Mouse (Mus musculus) C2C12 (cell line): ENCODE measurements around the gene Tomt. TPM values are rescaled to one million over a fixed set of nuclear protein-coding genes. Genes with fewer than 3 reads are reported as not detected.
A peak's percentile ranks its signal among the peaks of the same experiment; 100 is the strongest.

Source experiments
- H3K27me3 ChIP-seq: one replicate; pipeline ENCODE4 v1.6.1; 2011; ENCODE audit not compliant: control insufficient read depth, insufficient read depth, insufficient read length
- H3K36me3 ChIP-seq: one replicate; pipeline ENCODE4 v1.6.1; 2011; ENCODE audit not compliant: control insufficient read depth, insufficient read depth
- H3K4me3 ChIP-seq: one replicate; pipeline ENCODE4 v1.5.1; 2011; ENCODE audit warnings: mild to moderate bottlenecking, control low read depth; ENCODE audit not compliant: poor library complexity, insufficient read depth, severe bottlenecking
- H3K79me2 ChIP-seq: one replicate; pipeline ENCODE4 v1.6.1; 2011; ENCODE audit not compliant: control insufficient read depth, insufficient read depth
- H3K79me3 ChIP-seq: one replicate; pipeline ENCODE4 v1.6.1; 2011; ENCODE audit warnings: low read depth, control low read depth
- H3ac ChIP-seq: one replicate; pipeline ENCODE3; 2011; ENCODE audit warnings: low read depth; ENCODE audit not compliant: control insufficient read depth, insufficient read length
- CEBPB ChIP-seq: IDR thresholded peaks from one replicate; pipeline ENCODE4 v1.6.1; 2011; ENCODE audit warnings: low read depth, mild to moderate bottlenecking, control low read depth, moderate library complexity
- CTCF ChIP-seq: IDR thresholded peaks from one replicate; pipeline ENCODE4 v1.5.1; 2011; ENCODE audit not compliant: control insufficient read depth, insufficient read depth, insufficient read length
- FOSL1 ChIP-seq: IDR thresholded peaks from one replicate; pipeline ENCODE4 v1.8.0; 2011; ENCODE audit warnings: mild to moderate bottlenecking, low read length; ENCODE audit not compliant: poor library complexity, insufficient read depth, severe bottlenecking
- MAX ChIP-seq: IDR thresholded peaks from one replicate; pipeline ENCODE4 v1.6.1; 2011; ENCODE audit warnings: mild to moderate bottlenecking, control low read depth
- MYOD1 ChIP-seq: IDR thresholded peaks from one replicate; pipeline ENCODE4 v1.6.1; 2011; ENCODE audit warnings: low read depth; ENCODE audit not compliant: control insufficient read depth, insufficient read length
- MYOG ChIP-seq: IDR thresholded peaks from one replicate; pipeline ENCODE4 v1.6.1; 2011; ENCODE audit not compliant: control insufficient read depth, insufficient read length; ENCODE audit errors: extremely low read depth
- USF1 ChIP-seq: IDR thresholded peaks from one replicate; pipeline ENCODE4 v1.6.1; 2011; ENCODE audit warnings: low read depth, mild to moderate bottlenecking, control low read depth, moderate library complexity
- polyA plus RNA-seq: library from polyadenylated mRNA; unstranded; fragments of >200 nt; fragmentation: generic; extraction: Trizol; gene quantifications from one replicate; pipeline ENCODE4 v1.2.1, GENCODE M21; 2012; ENCODE audit warnings: missing spikeins

Tomt gene
- polyA plus RNA-seq, 1 experiment: 0.12 TPM

DNA sequence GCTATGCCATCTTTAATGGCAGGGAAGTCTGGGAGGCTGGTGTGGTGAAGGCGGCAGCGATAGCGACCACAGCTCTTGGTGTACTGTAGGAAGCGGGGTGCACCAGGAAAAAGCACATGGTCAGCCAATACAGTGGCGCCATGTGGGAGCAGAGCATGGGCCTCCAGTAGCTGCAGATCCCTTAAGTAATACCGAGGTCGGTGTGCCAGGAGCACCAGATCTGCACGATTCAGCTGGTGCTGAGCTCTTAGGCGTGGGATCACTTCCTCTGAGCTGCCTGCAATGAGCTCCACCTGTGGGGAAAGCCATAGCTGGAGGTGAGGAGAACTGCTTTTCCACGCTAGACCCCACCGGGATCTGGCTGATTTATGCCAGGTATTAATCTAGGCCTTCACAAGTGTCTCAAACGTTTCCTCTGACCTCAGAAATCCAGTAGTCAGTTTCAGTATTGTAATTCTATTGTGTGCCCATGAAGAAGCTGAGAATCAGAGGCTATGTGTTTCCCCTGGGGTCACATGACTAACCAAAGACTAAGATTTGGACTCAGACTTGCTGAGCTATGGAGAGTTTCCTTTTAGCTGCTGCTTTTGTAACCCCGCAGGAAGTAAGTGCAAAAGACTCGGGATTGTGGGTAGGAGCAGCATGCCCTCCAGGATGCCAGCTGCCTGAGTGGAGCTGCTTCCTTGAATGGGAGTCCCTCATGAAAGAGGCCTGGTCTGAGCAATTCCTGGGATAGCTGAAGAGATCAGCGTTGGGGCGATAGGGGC is 5.6 kb downstream of the Tomt start:
- Histone ChIP-seq H3ac (no peak overlapping the region), H3K79me2 (no peaks in the 10 kb centered on the region), H3K4me3 (no peak overlapping the region), H3K36me3 (no peaks in the 10 kb centered on the region), H3K79me3 (no peaks in the 10 kb centered on the region), H3K27me3 (no peaks in the 10 kb centered on the region)
- TF ChIP-seq MAX: no peak
- no peak for TF ChIP-seq MYOD1
- no peak for TF ChIP-seq USF1
- no peak for TF ChIP-seq FOSL1
- TF ChIP-seq CEBPB: no peak
- TF ChIP-seq MYOG: no peak
- no peak for TF ChIP-seq CTCF

DNA sequence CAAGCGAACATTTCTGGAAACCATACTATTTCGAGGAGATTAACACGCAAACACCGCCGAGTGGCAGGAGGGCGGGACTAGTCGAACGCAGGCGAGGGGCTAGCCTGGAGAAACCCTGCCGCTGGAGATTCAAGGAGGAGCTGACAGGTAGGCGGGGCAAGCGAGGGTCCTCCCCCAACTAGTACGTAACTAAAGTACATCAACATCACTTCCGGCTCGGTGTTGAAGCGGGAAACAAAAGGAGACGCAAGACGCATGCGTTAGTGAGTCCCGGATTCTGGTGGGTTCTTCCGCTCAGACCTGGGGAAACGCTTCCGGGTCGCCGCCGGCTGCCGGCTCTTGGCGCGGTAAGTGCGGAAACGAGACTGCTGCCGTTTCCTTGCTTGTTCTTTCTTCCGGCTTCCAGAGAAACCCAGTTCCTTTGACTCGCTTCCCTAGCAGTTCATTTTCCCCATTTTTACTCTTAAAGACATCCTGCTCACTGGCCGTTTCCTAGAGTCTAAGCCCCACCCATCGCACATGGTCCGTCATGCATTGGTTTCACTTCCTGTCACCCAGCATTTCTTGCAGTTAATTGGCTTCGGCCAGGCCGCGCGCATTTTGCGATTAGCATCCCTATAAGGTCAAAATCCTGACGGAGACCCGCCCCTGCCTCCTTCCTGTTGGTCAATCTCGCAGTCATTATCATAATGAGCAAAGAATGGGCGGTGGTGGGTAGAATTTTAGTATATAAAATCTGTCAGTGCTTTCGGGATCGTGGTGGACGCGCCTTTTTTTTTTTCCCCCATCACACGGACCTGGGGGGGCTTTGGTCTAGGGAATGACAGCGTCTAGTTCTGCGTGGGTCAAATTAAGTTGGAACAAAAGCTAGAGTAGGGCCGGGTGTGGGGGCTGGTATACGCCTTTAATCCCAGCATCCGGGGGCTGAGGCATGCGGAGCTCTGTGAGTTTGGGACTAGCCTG is 9.8 kb downstream of the Tomt start:
- H3K36me3 ChIP-seq: no peaks in the 10 kb centered on the region
- no peaks in the 10 kb centered on the region for H3K79me2 ChIP-seq
- TF ChIP-seq FOSL1 (no peak), MAX (peak; percentile 95), MYOD1 (no peak), MYOG (no peak), CEBPB (no peak), CTCF (no peak), USF1 (peak; percentile 37)
- H3K79me3 ChIP-seq: no peaks in the 10 kb centered on the region
- H3K27me3 ChIP-seq: no peaks in the 10 kb centered on the region
- H3K4me3 ChIP-seq: peak overlapping the region; percentile 38
- peak overlapping the region; percentile 87 for H3ac ChIP-seq

DNA sequence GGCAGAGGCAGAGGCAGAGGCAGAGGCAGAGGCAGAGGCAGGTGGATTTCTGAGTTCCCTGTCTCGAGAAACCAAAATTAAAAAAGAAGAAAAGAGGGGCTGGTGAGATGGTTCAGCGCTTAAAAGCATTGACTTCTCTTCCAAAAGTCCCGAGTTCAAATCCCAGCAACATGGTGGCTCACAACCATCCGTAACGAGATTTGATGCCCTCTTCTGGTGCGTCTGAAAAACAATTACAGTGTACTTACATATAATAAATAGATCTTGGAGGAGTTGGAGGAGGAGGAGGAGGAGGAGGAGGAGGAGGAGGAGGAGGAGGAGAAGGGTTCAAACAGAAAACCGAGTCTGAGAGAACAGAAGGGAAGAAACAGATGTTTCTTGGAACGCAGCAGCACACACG is 10.5 kb downstream of the Tomt start:
- H3K4me3 ChIP-seq: peak overlapping the region; percentile 38

DNA sequence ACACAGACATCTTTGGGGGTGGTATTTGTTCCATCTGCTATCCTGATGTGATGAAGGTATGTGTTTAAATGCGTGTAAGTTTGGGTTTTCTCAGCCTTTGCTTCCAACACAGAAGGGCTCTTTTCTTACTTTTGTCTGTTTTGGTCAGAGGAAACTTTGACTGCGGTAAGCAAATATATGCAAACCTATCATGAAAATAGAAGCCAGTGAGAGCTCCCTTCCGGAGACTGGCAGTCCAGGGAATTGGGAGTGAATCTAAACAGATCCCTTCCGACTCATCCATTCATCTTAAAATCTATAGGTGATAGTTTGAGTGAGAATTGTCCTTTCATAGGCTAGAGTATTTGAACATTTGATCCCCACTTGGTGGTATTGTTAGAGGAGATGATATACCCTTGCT is 17.7 kb downstream of the Tomt start:
- Histone ChIP-seq H3K36me3 (no peaks in the 10 kb centered on the region), H3K79me3 (no peaks in the 10 kb centered on the region), H3K4me3 (no peak overlapping the region), H3ac (no peak overlapping the region), H3K79me2 (no peaks in the 10 kb centered on the region), H3K27me3 (no peaks in the 10 kb centered on the region)
- TF ChIP-seq USF1 (no peak), MYOG (no peak), MYOD1 (no peak), MAX (no peak), CTCF (no peak), CEBPB (no peak), FOSL1 (no peak)

More for the DNA sequence above, 10.5 kb downstream of the Tomt start:
- H3K79me3 ChIP-seq: no peaks in the 10 kb centered on the region
- H3K79me2 ChIP-seq: no peaks in the 10 kb centered on the region
- TF ChIP-seq CTCF (no peak), MYOG (no peak), MYOD1 (no peak), USF1 (no peak), CEBPB (no peak), MAX (no peak), FOSL1 (no peak)
- H3K36me3 ChIP-seq: no peaks in the 10 kb centered on the region
- no peaks in the 10 kb centered on the region for H3K27me3 ChIP-seq
- peak overlapping the region; percentile 55 for H3ac ChIP-seq

DNA sequence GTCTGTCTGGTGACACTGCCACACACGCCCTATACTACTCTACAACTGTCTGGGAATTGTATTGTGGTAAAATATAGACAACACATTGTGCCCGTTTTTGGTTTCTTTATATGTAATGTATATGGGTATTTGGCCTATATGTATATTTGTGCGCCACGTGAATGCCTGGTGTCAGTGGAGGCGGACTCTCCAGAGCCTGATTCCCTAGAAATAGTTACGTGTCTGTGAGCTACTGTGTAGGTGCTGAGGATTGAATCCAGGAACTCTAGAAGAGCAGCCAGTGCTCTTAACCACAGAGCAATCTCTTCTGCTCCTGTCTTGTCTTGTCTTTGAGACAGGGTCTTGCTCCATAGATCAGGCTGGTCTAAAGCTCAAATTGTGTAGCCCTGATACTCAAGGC is 19.9 kb downstream of the Tomt start:
- TF ChIP-seq CEBPB (no peak), MYOD1 (no peak), FOSL1 (no peak), MYOG (no peak), CTCF (no peak), USF1 (no peak), MAX (no peak)
- Histone ChIP-seq H3K79me2 (no peaks in the 10 kb centered on the region), H3ac (no peak overlapping the region), H3K36me3 (no peaks in the 10 kb centered on the region), H3K79me3 (no peaks in the 10 kb centered on the region), H3K27me3 (no peaks in the 10 kb centered on the region), H3K4me3 (no peak overlapping the region)
